Mouse (Mus musculus): Measurements from ENCODE around the gene Olfr992. TPM values are rescaled to one million over a fixed set of nuclear protein-coding genes. Genes with fewer than 3 reads are reported as not detected.

The Olfr992 gene
- polyA plus RNA-seq (2015; fragmentation: Nextera tagmentation; extraction: Ambion mirVana), result not detected in 2 replicates

DNA sequence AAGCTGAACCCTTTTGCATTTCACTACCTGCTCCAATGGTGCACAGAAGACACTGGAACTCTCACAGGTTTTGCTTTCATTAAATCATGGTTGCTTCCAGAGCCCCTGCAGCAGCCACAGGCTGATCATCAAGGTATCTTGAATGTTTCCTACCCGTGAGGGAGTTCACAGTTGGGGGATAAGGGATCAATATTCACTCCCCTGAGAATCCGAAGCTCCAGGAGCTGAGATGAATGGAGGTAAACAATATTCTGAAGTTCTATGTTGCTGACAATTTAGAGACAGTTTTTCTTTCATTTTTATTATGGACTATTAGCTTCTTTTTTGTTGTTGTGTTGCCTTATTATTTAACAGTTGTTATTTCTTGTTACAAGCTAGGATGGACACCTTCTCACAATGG is at the start of gene Olfr992:
TSS of gene Olfr992 (minus strand) at position 101 of the 400 bp plus-strand sequence.

DNA sequence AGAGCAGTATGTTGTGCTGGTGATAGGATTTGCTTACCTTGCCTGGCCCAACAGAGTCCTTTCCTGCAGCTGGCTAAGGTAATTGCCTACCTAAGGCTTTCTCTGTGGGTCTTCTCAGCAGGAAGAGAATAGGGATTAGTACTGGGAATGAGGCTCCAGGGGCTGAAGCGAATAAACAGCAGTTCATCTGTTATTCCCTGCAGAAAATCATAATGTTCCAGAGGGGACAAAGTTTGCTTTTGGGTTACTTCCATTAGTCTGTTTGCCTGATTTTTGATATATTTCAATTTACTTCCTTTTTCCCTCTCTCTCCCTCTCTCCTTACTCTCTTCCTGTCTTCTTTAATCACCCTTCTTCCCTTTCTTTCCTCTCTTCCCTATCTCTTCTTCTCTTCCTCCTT is 34.3 kb upstream of the Olfr992 start, which contains the start of gene Olfr995:
TSS of gene Olfr995 (minus strand) at position 101 of the 400 bp plus-strand sequence.

DNA sequence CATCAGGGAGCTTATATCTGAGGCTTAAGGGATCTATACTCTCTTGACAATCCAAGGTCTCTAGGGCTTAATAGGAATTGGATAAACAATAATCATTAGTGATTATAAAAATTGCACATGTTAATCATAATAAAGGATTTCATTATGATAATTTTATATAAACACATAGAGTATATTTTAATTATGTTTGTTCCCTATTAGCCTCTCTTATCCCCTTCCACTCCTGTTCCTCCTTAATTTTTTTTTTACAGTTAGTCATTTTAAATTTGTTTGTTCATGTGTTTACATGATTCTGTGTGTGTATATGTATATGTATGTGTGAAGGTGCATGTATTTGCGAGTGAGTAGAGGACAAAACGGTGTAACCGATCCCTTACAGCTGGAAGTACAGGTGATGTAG is 27.1 kb upstream of the Olfr992 start, which contains the start of gene Olfr994:
TSS of gene Olfr994 (minus strand) at position 101 of the 400 bp plus-strand sequence.

DNA sequence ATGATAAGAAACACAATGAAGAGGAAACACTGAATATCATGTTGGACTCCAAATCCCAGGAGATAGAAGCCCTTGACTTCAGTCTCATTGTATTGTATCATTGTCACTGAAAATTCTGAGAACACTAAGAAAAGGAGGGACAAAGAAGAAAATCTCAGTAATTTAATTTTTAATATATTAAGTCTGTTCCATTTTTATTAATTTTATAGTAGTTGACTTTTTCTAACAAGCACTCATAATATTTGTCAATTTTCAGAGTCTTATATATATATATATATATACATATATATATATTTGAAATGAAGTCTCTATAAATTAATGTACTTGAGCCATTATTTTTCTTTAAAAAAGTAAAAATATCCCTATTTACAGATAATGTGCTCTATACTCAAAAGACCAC is 5.5 kb upstream of the Olfr992 start, which contains the start of gene Olfr993:
TSS of gene Olfr993 (minus strand) at position 101 of the 400 bp plus-strand sequence.

DNA sequence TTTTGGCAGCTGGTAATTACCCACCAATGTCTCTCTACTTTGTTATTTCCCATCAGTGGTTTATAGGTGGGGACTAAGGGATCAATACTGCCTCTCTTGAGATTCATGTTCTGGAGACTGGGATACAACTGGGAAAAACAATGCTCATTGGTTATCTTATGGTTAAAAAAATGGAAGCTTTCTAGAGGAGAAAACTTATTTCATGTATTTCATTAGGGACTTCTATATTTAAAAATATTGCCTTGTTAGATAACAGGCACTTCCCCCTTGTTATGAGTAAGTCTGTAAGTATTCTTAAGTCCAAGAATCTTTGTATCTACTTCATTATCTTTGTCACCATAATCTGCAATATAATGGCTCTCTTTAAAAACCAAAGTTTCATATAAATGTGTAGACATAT is 46.1 kb downstream of the Olfr992 start, which contains the start of gene Olfr988:
TSS of gene Olfr988 (minus strand) at position 101 of the 400 bp plus-strand sequence.

Other genes with a start within 250 kb of the Olfr992 start
- gene Lrrc55, start 212.3 kb downstream of the Olfr992 start, polyA plus RNA-seq (2015; fragmentation: Nextera tagmentation; extraction: Ambion mirVana), result 1.9 and 2.1 TPM in 2 replicates
- gene Olfr987, start 70.2 kb downstream of the Olfr992 start, polyA plus RNA-seq (2015; fragmentation: Nextera tagmentation; extraction: Ambion mirVana), result not detected in 2 replicates
- not detected in 2 replicates for gene Olfr988, start 46.2 kb downstream of the Olfr992 start, polyA plus RNA-seq (2015; fragmentation: Nextera tagmentation; extraction: Ambion mirVana)
- not detected in 2 replicates for gene Olfr993, start 5.4 kb upstream of the Olfr992 start, polyA plus RNA-seq (2015; fragmentation: Nextera tagmentation; extraction: Ambion mirVana)
- not detected in 2 replicates for gene Olfr994, start 27.0 kb upstream of the Olfr992 start, polyA plus RNA-seq (2015; fragmentation: Nextera tagmentation; extraction: Ambion mirVana)
- not detected in 2 replicates for gene Olfr995, start 34.2 kb upstream of the Olfr992 start, polyA plus RNA-seq (2015; fragmentation: Nextera tagmentation; extraction: Ambion mirVana)
- gene 4833423E24Rik, start 109.6 kb upstream of the Olfr992 start, polyA plus RNA-seq (2015; fragmentation: Nextera tagmentation; extraction: Ambion mirVana), result 0.19 and 0.83 TPM in 2 replicates
- gene Olfr996, start 169.7 kb upstream of the Olfr992 start, polyA plus RNA-seq (2015; fragmentation: Nextera tagmentation; extraction: Ambion mirVana), result not detected in 2 replicates
- gene Olfr998, start 179.5 kb upstream of the Olfr992 start, polyA plus RNA-seq (2015; fragmentation: Nextera tagmentation; extraction: Ambion mirVana), result 0.22 TPM in 1 of 2 replicates, not detected in the other
- gene Olfr1000, start 202.4 kb upstream of the Olfr992 start, polyA plus RNA-seq (2015; fragmentation: Nextera tagmentation; extraction: Ambion mirVana), result not detected in 2 replicates
- gene Olfr1002, start 241.2 kb upstream of the Olfr992 start, polyA plus RNA-seq (2015; fragmentation: Nextera tagmentation; extraction: Ambion mirVana), result not detected in 2 replicates